Mouse (Mus musculus) liver (tissue): ENCODE measurements around the gene Uox.

Experiments
- DNase-seq: peaks from one replicate; pipeline ENCODE4 v3.0.0-alpha.2; 2020; ENCODE audit warnings: mixed read lengths

Gene Uox

DNA sequence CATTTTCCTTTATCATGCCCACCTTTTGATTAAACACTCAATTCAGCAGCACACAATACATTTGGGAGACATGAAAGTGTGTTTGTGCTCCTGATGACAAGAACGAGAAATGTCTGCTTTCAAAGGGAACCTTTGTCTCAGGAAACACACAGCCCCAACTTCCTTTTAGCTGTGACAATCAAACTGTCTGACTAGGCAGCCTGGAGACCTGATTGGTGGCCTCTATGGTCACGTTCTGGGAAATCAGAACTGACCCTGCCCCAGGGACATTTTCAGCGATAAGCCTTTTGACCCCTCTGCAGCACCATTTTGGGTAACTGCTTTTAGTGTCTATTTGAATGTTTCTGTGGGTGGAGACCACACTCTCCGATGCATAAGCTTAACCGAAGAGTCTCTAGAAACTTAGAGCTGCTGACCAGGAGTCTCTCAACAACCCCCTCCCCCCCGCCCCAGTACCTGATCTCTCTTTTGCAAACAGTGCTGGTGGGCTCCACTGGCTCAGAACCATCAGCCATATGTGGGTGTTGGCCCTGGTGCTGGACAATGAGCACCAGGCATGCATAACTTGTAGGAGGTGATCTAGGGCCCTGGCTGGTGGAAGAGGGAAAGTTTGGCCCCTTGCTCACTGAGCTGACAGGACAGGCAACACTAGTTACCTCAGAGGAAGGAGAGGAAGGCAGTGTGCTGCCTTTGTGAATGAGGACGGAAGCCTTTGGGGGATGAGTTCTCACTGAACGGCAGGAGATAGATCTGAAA lies 58.2 kb downstream of the Uox start:
- DNase-seq, result no peak

DNA sequence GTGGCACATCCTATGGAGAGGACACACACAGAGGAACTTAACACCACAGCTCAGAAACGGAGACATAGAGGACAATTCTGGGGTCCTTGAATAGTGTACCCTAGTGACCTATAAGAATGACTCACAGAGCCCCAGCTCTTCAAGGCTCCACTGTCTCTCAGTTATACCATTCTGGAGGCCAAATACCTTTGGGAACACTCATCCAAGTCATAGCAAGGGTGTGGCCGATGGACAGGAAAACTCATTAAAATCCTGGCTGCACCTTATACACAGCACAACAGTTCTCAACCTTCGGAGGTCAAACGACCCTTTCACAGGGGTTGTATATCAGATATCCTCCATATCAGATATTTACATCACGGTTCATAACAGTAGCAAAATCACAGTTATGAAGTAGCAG lies 62.3 kb downstream of the Uox start:
- DNase-seq, result no peak

GRCm38 (mm10) chr3:146641818-146642427 lies 71.7 kb downstream of the Uox start:
- DNase-seq, result no peak

GRCm38 (mm10) chr3:146649311-146649894 lies 79.2 kb downstream of the Uox start:
- DNase-seq, result no peak

DNA sequence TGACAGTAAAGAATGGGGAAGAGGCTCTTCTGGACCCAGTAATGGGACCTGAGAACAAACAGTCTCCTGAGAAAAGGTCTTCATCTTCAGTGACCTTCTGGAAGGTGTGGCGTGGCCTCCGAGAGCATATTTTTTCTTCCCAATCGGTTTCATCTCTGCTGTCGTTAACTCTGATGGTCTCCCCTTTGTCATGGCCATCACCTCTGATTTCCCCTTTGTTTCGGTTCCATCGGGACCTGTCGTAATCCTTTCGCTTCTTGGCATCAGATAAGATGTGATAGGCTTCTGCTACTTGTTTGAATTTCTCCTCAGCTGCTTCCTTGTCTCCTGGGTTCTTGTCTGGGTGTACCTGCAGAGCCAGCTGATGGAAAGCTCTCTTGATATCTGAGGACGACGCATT lies 80.5 kb downstream of the Uox start:
- DNase-seq, result no peak

DNA sequence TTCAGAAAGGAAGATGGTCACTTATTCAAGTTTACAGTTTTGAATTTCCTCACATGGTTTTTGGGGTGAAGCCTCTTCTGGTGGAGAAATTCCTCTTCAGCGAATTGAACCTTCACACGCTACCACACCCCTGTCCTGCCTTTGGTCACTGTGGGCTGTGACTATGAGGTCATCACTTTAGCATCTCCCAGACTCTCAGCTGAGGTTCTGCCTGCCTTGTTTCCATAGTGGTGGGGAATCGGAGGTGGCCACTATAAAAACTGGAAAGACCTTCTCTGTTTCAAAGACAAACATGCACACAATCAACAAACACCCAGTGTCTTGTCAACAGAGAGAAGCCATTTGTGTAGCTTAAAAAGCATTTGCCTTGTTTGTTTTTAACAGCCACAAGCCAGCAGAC lies 81.0 kb downstream of the Uox start, which contains the start of gene 4930503B20Rik:
Gene 4930503B20Rik, minus strand, starts transcription at position 101 of the 400 bp plus-strand sequence.
- DNase-seq, result no peak

DNA sequence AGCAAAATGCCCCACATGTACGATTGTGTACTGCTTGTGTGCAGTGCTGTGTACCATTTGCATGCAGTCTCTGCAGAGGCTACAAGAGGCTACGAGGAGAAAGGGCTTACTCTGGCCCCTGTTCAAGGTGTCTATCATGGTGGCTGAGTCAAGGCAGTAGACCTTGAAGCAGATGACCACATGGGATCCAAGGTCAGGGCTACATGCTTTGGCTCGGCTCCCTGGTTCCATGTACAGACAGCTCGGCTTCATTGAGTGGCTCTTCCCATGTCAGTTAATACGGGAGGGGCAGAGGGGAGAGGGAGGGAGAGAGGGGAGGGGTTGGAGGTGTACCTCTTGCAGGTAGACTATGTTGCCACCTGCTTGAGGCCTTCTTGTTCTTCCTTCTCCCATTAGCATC lies 82.2 kb downstream of the Uox start:
- DNase-seq, result no peak

DNA sequence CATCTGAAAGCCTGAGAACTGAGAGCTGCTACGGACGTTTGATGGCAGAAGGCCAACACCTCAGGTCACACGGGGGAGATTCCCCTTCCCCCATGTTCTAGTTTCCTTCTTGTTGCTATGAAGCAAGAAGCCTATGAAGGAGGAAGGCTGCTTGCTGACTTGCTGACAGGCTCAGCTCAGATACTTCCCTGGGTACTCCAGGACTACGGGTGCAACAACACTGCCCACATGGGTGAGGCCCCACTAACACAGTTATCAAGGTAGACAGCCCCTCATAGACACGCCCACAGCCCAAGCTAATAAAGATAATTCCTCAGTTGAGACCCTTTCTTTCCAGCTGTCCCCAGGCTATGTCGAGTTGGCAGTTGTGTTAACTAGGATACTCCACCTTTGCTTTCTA lies 83.5 kb downstream of the Uox start:
- DNase-seq, result peak; percentile 86

- peak; percentile 50 for DNase-seq
Observed at GRCm38 (mm10) chr3:146655111-146655577, 84.9 kb downstream of the Uox start.

DNA sequence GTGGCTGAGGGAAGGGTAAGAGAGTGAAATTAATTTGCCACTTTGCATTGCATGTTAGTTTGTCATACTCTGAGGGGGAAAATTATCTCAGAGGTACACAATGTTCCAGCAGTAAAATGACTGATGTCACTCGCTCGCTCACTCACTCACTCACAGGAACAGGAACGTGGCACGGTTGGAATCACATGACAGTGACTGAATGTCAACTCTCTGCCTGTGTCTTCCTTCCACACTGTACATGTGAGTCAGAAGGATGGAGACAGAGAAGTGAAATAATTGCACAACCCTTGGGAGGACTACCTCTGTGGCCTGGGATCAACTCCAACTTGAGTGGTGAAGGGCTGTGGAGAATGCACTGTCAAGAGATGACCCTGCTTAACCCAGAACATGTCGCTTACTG lies 87.2 kb downstream of the Uox start:
- DNase-seq, result no peak

- DNase-seq, result no peak
Observed at GRCm38 (mm10) chr3:146658061-146658639, 87.9 kb downstream of the Uox start.

- DNase-seq, result no peak
Observed at GRCm38 (mm10) chr3:146659321-146659720, 89.1 kb downstream of the Uox start.

DNA sequence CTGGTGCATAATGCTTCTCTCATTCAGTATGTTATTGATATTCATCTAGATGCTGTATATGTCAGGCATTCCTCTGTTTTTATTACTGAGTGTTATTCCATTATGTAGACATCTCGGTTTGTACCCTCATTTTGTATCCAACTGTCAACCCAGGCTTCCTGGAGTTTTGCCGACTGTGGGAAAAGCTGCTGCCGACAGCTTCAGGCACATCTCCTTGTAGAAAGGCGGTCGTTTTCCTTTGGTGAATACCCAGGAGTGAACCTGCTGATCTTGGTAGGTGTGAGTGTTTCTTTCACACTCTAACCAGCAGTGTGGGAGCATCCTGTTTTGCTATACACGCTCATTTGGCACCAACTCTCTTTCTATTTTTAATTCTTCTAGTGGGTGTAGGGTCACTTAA lies 90.8 kb downstream of the Uox start:
- no peak for DNase-seq

- no peak for DNase-seq
Observed at GRCm38 (mm10) chr3:146661907-146662306, 91.7 kb downstream of the Uox start.

DNA sequence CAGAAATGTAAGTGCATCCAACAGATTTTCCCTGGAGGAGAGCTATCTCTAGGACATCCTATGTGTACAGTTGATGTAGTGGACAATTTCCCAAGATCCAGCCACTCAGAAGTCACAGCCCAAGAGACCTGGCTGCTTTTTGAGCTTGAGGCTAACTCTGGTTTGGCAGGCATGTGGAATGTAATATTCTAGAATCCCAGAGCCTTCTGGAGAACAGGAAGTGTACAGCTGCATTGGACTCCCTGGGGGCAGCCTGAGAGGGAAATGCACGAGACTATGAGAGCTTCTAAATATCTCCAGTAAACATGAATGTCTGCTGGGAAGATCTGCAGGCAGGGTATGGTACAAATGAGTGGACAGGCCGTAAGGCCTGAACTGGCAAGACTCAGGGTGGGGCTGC lies 100.9 kb downstream of the Uox start:
- DNase-seq, result no peak

DNA sequence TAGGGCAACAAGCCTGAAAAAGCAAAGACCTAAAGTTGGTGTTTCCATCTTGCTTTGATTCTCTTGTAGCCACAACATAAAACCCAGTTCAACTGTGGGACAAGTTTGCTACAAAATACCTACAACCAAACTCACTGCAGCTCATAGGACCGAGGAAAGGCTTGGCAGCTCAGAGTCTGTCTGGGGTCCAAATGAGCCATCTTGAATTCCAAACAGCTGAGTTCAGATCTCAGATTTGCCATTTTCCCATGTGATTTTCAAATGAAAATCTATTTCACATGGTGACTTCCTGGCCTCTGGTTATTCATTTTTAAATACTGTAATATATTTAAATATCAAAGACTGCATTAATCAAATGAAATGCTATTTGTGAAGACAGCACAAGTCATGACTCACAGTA lies 104.9 kb downstream of the Uox start:
- no peak for DNase-seq

GRCm38 (mm10) chr3:146676193-146676592 lies 106.0 kb downstream of the Uox start:
- DNase-seq, result no peak

- no peak for DNase-seq
Observed at GRCm38 (mm10) chr3:146679646-146680045, 109.4 kb downstream of the Uox start.

GRCm38 (mm10) chr3:146680625-146681024 lies 110.4 kb downstream of the Uox start:
- no peak for DNase-seq

DNA sequence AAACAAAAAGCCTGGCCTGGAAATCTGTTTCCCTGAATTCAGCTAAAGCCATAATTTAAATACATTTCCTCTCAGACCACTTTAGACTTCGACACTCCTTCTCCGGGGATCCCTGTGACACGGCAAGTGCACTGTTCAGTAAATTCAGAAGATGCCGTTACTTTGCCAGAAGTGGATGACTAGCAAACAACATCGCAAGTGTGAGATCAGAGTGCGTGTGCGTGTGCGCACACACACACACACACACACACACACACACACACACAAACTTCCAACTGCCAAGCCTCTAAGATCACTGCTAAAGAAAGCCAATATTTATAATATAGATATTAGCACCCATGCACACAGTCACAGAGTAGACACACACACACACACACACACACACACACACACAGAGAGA lies 111.5 kb downstream of the Uox start:
- DNase-seq, result no peak
